Mouse (Mus musculus): ENCODE measurements around the gene Npr2.

DNA sequence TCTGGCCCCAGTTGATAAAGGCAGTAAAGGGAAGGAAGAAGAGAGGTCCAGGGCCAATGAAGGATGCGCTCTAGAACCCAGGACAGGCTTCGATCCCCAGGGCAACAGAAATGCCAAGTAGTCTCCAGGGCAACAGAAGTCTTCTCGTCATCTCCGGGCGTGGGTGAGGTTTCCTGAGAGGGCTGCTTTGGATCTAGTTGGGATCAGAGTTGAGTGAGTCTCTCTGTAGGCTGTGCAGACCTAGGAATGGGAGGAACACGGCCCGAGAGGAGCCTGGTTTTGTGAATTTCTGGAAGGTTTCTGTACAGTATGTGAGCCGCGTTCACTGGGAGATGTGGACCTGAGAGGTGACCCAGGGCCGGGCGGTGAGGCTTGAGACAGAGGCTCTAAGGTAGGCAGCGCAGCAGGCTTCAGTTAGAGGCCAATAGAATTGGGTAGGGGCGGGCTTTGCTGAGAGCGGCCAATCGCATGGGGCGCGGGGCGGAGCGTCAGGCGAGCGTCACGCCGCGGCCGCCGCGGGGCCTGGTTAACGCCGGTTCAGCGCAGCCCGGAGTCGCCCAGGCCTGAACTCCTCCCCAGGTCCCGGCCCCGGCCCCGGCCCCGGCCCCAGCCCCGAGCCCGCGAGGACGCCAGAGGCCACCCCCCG lies 37.2 kb downstream of the Npr2 start, which contains the start of the genes Tmem8b and Fam221b:
- TF ChIP-seq CTCF (conservative IDR thresholded peaks at IDR 0.05; ENCODE audit: insufficient read depth, insufficient read length, low read depth, low read length), result no peak
- TF ChIP-seq POLR2A (IDR thresholded peaks at IDR 0.05; ENCODE audit: low read depth, low read length), result no peak
